Mouse (Mus musculus) mature B cell (primary cell): ENCODE measurements around the gene Tmem25.

Source experiments
- in situ Hi-C: fragments of 300-500 bp; cut with MboI; formaldehyde crosslinking; loops from 2 replicates; pipeline ENCODE4 v1.14.3; 2019

The Tmem25 gene

DNA sequence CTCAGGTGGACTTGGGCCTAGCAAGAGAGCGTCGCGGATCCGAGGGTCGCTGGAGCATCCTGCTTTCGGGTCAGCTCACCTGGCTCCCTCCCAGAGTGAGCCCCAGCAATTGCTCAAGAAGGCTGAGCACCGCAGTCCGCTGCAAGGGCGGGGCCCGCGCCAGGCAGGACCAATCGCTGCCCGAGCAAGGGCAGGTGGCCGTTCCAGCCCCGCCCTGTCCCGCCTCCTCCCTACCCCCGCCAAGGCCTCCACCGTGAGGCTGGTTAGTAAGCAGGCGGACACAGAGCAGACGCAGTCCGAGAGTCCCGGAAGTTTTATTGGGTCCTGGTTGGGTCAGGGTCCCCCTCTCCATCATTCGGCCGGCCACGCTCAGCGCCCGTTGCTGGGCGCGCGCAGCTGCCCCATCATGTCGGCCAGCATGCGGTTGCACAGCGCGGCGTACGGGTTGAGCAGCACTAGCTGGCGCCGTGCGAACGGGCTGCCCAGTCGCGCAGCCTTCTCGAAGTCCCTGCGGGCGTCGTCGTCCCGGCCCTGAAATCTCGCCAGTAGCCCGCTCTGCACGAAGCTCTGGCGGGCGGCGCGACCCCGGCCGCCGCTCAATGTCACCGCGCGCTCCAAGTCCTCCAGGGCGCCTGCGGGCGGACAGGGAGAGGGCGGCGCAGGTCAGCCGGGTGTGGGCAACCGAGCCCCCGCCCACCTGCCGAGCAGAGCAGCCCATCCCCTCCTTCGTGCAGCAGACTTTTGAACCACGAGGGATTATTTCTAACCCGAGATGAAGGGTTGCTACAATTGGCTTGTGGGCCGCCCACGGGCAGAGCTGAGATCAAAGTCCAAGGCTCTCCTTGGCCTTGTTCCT lies at the start of gene Tmem25:
Gene Tmem25, minus strand, starts transcription at position 206 of the 856 bp plus-strand sequence.
- in situ Hi-C loops: no loop called here

DNA sequence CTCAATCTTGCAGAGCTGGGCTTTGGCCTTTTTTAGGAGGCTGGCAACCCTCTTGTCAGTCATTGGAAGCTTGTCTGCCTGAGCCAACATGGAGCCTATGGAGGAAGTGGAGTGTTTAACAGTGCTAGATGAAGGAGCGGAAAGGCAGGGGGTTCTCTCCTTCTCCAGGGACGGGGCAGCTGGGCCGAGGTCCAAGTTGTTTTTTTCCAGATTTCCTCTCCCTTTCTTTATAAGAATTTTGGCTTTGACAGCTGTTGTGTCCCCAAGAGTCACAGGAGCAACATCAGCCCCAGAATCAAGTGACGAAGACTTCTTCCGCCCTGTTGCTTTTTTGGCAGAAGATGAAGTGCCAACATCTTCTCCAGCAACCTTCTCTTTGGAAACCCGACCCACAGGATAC lies 48.3 kb upstream of the Tmem25 start:
- in situ Hi-C loops: no loop called here

DNA sequence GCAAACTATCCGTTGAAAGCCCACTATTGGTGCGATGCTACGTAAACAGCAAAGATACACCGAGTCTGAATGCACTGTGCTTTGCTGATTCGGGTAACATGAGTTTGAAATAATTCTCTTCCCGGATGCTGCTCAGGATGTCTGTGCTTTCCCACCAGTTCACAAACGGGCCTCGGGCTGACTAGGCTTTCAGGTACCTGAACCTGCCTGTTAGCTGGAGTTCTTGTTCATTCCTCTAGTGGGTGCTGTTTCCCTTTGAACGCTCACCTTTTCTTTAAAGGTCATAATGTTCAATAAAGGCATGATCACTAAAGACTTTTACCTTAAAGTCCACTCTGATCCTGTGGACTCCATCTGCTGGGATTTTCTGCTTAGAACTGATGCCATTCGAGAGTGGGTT lies 42.1 kb upstream of the Tmem25 start:
- in situ Hi-C loops: no loop called here

DNA sequence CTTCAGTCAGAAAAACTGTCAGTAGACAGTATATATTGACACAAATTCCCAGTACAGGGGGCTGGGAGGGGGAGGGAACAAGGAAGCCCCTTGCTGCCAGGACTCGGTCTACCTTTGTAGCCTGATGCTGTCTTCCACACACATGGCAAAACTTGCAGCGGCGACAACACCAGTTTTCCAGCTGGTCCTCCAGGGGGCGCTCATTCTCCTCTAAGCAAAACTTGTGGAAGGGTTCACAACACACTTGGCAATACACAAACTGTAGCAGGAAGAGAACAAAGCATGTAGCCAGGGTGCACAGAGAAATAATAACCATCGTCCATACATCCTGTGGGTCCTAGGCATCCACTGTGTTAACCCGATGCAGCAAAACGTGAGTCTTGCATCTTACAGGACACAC lies 37.3 kb upstream of the Tmem25 start:
- in situ Hi-C loops: no loop called here

DNA sequence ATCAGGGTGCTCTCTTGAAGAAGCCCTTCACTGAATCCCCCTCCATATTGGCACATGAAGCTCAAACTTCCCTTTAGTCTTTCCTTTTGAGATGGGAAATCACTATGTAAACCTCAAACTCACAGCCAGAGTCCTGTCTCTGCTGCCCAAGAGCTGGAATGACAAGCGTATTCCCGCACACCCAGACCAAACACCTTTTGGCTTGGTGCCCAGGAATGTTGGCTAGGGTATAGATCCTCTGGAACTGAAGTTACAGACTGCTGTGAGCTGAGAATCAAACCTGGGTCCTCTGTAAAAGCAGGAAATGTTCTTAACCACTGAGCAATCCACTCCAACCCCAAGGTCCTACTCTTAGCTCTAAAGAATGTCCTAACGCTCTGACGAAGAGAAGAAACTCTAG lies 33.2 kb upstream of the Tmem25 start:
- in situ Hi-C loops: no loop called here

DNA sequence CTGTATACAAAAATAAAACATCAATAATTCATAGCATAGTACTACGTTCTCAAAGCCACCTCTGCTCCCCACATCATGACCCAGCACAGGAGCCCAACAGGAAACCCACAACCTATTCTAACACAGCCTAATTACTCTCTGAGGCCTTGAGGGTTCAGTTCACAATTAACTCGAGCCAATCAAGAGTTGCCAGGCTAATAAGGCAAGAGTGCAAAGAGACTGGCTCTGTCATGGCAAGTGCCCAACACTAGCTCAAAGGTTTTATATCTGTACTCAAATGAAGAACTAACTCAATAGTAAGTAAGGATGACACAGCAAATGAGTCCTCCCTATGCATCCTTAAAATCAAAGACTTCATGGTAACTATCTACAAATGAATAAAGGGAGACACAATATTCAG lies 31.4 kb upstream of the Tmem25 start:
- in situ Hi-C loops: no loop called here

DNA sequence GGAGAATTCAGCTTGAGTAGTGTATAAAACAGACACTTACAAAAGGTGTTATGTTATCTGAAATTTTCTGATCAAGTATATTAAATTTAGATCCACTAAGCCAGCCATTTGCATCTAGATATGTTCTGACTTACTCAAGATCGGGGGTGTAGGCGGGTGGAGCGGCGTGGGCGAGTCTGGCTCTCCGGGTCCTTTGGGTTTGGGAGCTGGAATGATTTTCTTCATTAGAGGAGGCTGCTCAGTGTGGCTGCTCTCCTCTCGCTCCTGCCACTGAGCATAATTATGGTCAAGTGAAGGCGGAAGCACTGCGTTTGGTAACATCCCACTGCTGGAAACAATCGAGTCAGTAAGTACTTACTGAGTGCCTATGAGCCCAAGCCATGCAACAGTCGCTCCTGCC lies 29.8 kb upstream of the Tmem25 start:
- in situ Hi-C loops: no loop called here

DNA sequence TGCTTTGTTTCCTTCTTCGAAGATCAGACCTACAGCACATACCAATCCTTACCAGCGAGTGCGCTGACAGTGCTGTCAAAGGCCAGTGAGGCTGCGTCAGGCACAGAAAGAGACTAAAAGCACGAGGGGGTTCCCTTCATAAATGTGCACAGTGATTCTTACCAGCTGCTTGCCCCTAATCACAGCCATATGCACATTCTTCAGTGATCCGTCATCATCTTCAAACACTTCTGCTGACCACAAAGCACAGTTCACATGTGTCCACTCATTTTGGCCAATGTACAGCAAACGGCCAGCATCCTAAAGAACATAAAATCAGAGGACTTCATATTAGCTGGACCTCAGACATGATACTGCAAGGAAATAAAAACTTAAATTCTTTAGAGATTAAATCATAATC lies 27.6 kb upstream of the Tmem25 start:
- in situ Hi-C loops: no loop called here

DNA sequence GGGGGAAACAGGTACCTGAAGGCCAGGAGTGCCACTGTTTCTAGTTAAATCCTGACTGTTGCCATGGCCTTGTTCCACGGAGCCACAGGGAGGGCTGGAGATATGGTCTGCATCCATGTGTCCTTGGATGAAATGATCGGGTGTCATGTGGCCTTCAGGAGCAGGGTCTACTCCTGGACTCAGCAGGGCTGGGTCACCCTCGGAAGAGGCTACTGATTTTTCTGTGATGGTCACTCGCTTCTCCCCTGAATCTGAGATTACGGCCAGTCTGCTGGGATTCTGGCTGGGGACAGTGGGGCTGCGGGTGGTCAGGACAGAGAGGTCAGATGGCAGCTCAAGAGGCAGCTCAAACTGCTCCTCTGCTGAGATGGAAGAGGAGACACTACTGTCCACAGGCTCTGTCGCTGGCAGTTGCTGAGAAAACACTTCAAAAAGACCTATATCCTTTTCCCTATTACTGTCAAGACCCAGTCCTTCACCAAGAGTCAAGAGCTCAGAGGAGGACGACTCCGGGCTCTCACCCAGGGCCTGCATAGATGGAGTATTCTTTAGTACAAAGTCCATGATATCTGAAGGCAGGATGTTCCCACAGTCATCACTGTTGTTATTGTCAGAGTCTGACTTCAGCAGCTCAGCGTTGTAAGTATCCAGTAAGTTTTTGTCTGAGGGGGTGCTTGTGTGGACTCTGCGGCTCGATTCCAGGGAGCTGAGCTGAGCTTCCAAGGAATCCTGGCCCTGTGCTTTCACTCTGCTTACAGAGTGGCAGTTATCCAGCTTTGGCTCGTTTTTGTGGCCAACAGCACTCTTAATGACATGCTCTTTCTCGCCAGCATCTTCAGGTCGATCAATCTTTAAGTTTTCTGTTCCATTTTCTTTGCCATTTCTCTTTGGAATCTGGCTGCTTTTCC lies 21.1 kb upstream of the Tmem25 start:
- in situ Hi-C loops: no loop called here

DNA sequence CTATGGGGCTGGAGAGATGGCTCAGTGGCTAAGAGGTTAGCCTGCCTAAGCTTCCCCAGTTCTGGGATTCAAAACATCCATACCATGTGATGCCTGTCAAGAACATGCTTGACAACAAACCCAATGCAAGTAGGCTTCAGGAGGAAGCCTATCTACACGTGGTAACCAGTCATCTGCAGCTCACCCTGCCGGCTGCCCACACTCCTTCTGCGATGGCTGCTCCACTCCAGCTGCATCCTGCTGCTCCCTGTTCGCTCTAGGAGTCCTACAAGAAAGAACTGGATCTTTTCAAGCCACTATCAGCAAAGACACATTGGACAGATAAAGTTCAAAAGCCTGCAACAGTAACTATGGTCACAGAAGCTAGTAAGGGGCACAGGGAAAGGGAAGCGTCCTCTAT lies 18.4 kb upstream of the Tmem25 start:
- in situ Hi-C loops: no loop called here

DNA sequence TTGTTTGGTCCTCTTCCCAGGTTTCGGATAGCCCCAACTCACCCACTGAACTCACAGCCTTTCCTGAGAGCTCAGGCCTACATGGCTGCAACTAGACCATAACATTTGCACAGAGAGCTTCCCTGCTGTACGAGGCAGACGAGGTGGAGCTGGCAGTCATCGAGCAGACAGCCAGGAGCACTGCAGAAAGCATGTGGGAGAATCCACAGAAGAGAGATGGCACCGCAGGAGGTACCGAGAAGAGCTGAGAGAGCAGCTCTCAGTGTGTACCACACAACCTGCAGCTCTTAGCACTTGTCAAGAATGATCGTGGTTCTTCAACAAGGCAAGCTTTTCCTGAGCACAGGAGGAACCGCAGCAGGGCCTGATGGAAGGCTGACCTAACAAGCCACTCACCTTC lies 15.1 kb upstream of the Tmem25 start:
- in situ Hi-C loops: no loop called here

DNA sequence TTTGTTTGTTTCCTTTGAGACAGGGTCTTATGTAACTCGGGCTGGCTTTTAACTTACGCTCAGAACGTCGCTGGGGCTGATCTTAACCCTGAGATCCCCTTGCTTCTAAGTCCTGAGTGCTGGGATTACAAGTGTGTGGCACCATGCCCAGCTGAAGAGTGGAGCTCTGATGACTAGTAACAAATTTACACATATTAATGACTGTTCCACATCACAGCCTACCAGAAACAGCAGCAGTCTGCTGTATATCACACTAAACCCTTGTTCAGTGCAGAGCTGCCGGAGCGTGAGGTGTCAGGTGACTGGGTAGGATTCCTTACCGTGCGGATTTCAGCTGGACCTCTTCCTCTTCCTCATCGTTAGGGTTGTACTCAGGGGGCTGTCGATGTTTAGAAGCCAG lies 11.2 kb upstream of the Tmem25 start:
- in situ Hi-C loops: no loop called here

DNA sequence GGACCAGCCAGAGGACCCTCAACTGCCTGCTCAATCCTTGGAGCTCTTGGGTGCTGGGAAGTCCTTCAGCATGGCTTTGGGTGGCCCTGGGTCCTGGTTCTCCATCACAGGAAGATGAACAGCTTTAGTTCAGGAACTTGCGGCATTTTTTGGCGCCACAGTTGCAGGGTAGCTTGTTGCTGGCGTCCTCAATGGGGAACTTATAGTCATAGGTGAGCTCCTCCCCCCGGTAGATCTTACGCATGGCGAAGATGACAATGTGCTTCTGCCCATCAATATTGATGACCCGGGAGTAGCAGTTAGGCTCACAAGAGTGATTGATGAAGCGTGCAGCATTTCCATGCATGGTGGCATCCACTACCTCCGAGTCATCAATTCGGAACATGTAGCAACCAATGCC lies 8.7 kb upstream of the Tmem25 start:
- in situ Hi-C loops: no loop called here

DNA sequence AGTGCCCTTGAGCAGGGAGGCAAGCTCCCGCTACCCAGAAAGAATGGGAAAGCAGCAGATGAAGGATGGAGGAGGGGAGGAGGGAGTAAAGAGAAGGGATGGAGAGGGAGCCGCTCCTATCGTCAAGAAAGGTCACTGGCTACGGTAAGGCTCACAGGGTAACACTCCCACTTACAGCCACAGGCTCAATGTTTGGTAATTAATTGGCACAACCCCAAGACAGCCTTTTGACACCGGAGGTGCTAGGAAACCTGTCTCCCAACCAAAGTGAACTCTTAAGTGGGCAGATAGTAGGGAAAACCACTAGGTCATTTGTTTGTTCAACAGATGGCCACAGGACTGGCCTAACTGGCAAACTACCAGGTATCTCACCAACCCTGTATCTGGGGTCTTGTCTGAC lies 8.0 kb upstream of the Tmem25 start:
- in situ Hi-C loops: no loop called here

DNA sequence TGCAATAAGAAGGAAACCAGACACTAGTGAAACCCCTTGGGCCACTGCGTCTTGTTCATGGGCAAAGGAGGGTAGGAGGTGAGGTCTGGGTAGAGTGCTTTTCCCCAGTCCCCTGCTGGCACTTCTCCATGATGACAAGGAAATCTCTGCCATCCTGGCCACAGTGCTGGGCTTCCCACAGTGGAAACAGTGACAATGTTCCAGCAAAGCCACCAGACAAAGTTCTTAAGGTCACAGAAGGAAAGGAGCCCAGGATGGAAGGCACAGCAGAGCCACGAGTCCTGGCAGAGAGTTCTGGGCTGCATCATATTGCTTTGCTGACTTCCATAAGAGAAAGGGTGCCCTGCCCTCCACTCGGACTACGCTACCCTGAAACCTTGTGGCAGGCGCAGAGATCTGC lies 6.4 kb upstream of the Tmem25 start:
- in situ Hi-C loops: no loop called here

DNA sequence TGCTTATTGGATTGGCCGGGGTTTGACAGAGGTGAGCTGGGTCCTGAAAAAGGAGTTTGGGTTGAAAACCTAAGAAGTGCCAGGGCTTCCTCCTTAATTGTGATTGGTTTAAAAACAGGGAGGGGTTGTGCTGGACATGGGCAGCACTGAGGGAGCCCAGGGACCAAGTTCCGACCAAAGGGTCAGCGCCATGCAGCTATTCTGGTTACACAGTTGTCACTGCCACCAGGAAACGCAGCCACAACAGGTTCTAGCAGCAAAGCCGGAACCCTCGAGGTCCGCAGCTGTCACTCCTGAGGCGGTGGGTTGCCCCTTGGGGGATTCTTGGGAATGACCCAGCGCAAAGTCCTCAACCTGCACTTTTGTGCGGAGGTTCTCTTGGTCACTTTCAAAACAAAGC lies 5.6 kb upstream of the Tmem25 start:
- in situ Hi-C loops: no loop called here

DNA sequence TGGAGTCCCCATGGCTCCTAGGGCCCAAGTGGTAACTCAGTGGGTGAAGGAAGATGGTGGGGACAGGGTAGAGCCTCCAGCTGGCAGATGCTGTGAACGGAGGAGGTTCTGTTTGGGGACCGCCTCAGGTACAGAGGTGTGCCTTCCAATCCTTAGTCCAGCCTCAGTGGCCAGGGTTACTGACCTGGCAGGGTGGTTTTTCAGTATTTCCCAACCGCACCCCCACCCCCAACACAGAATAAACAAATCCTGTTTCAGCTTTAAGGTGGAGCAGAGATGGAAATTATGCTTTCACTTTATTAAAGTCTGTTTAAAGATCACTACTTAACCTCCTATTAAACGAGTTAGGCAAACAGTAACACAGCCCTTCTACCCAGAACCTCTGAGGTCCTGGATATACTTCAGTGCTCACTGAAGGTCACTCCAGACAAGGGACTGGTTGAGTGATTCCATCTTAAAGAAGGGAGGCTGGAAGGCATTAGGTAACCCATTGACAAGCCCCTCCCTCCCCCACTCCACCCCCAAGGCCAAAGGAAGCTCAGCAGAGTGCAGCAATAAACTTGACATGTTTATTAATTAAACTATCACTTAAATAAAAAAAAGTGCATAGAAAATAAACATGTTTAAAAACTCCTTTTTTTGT lies 3.8 kb upstream of the Tmem25 start, which contains the start of gene Ttc36:
Gene Ttc36, minus strand, starts transcription at position 265 of the 643 bp plus-strand sequence.
- in situ Hi-C loops: no loop called here

DNA sequence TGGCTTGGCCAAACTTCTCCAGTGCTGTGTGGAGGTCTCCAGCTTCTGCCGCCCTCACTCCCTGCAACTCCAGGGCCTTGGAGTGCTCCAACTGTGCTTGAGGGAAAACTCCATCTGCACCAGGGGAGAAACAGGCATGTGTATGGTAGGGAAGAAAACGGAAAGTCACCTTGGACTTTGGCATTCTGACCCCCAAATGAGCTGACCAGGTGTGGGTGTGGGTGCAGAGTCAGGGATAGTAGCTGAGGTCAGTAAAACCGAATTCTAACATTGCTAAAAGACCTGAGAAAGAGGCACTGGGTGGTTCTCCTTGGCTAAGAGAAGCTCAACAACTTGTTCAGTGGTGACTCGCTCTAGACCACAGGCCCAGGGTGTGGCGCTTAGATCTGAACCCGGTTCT lies 2.6 kb upstream of the Tmem25 start:
- in situ Hi-C loops: no loop called here

DNA sequence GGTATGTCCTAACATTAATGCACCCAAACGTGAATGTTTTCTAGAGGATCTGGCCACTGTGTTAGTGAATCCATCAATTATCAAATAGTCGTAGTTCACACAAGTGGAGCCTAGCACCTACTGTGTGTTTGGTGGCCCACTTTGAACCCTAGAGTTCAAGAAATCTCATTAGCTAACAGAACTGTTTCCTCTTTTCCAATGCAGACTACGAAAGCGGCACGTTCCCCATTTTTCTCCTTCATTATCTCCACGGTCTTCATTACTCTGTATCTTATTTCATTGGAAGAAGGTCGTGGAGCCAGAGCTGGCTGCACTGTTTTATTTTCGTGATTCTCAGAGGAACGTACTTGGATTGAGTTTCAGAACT lies 834 bp upstream of the Tmem25 start:
- in situ Hi-C loops: no loop called here

DNA sequence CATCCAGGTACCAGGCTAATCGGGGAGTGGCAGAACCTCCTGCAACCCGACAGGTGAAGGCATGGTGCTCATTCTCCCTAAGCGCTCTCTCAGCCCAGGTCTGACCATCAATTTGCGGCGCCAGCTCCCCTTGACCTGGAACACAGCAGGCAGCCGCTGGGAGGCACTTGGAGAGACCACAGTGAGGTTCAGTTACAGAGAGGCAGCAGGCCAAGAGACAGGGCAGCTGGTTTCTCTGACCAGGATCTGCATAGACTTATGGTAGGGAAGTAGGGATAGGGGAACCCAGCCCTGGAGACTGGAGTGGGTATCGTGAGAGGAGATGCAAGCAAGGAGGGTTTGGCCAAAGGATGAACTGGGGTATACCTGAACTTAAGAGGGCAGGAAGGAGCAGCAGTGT lies 809 bp downstream of the Tmem25 start:
- in situ Hi-C loops: no loop called here

DNA sequence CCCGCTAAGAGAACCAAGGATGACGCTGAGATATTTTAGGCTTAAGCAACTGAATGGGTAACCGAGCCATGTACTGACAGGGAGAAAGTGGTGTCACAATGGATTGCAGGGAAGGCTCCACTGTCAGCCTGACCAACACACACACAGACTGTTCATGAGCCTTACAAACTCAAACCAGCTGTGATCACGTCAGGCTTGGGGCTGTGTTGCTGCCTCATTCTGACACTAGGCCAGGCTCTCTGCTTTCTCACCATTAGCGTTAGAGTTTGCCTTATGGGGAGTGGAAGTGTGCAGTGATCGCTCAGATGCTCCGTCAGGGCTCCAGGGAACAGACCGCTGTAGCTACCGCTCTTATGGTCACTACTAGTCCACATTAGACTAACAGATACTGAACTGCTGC lies 6.3 kb downstream of the Tmem25 start:
- in situ Hi-C loops: no loop called here
